Mouse (Mus musculus): ENCODE results near the gene Immp2l. TPM values are rescaled to one million over a fixed set of nuclear protein-coding genes. Genes with fewer than 3 reads are reported as not detected.
A peak's percentile ranks its signal among the peaks of the same experiment; 100 is the strongest.

Immp2l gene
- total RNA-seq, 1 experiment from 2014 or later: 14.4 TPM

GRCm38 (mm10) chr12:41047085-41047766 is 23.3 kb downstream of the Immp2l start:
- no peak for DNase-seq

- DNase-seq: no peak
Measured at GRCm38 (mm10) chr12:41050945-41051344, 27.1 kb downstream of the Immp2l start.

- no peak for DNase-seq
Measured at GRCm38 (mm10) chr12:41052897-41053296, 29.0 kb downstream of the Immp2l start.

GRCm38 (mm10) chr12:41054006-41054791 is 30.3 kb downstream of the Immp2l start:
- DNase-seq: peak; percentile 3

GRCm38 (mm10) chr12:41055941-41056340 is 32.1 kb downstream of the Immp2l start:
- no peak for DNase-seq

GRCm38 (mm10) chr12:41063281-41063680 is 39.4 kb downstream of the Immp2l start:
- DNase-seq: no peak

- DNase-seq: no peak
Measured at GRCm38 (mm10) chr12:41081843-41082242, 58.0 kb downstream of the Immp2l start.

- DNase-seq: no peak
Measured at GRCm38 (mm10) chr12:41084370-41085089, 60.6 kb downstream of the Immp2l start.

GRCm38 (mm10) chr12:41089931-41090366 is 66.1 kb downstream of the Immp2l start:
- DNase-seq: no peak

GRCm38 (mm10) chr12:41090771-41091170 is 66.9 kb downstream of the Immp2l start:
- DNase-seq: peak; percentile 7

GRCm38 (mm10) chr12:41091316-41091715 is 67.4 kb downstream of the Immp2l start:
- no peak for DNase-seq

- DNase-seq: no peak
Measured at GRCm38 (mm10) chr12:41096045-41096444, 72.2 kb downstream of the Immp2l start.

GRCm38 (mm10) chr12:41097406-41097805 is 73.5 kb downstream of the Immp2l start:
- peak; percentile 49 for DNase-seq

GRCm38 (mm10) chr12:41109011-41109410 is 85.1 kb downstream of the Immp2l start:
- no peak for DNase-seq

- no peak for DNase-seq
Measured at GRCm38 (mm10) chr12:41111456-41111855, 87.6 kb downstream of the Immp2l start.

GRCm38 (mm10) chr12:41112137-41112536 is 88.2 kb downstream of the Immp2l start:
- no peak for DNase-seq

GRCm38 (mm10) chr12:41118358-41118757 is 94.5 kb downstream of the Immp2l start:
- no peak for DNase-seq

- DNase-seq: no peak
Measured at GRCm38 (mm10) chr12:41119657-41120056, 95.8 kb downstream of the Immp2l start.

- DNase-seq: no peak
Measured at GRCm38 (mm10) chr12:41123207-41123606, 99.3 kb downstream of the Immp2l start.

GRCm38 (mm10) chr12:41134885-41135284 is 111.0 kb downstream of the Immp2l start:
- no peak for DNase-seq

GRCm38 (mm10) chr12:41159543-41159942 is 135.7 kb downstream of the Immp2l start:
- DNase-seq: no peak

- DNase-seq: no peak
Measured at GRCm38 (mm10) chr12:41167802-41168201, 143.9 kb downstream of the Immp2l start.

GRCm38 (mm10) chr12:41170051-41170450 is 146.2 kb downstream of the Immp2l start:
- no peak for DNase-seq

Measured in adrenal gland, postnatal 25 days (tissue).